Mouse (Mus musculus) hindbrain, postnatal 0 days (tissue): ENCODE measurements around the gene Skint11. TPM values are rescaled to one million over a fixed set of nuclear protein-coding genes. Genes with fewer than 3 reads are reported as not detected.
"Not testable (repeated sequence)": the region's sequence is repeated elsewhere in the genome, so short reads cannot be mapped to it uniquely, and the experiment has no call there.

Experiments
- ATAC-seq: fragments of 200-750 bp; cut with Nextera tagmentation; 2 replicates; pipeline ENCODE4 v1.8.0; 2017; ENCODE audit warnings: mild to moderate bottlenecking, moderate TSS enrichment, moderate library complexity
- DNase-seq: peaks from one replicate; pipeline ENCODE4 v3.0.0-alpha.2; 2015; ENCODE audit warnings: low spot score
- H3K27ac ChIP-seq: fragments of 300-500 bp; sonication (generic); 2 replicates; pipeline ENCODE4 v1.5.1; 2014; ENCODE audit warnings: mild to moderate bottlenecking
- H3K27me3 ChIP-seq: fragments of 300-500 bp; sonication (generic); 2 replicates; pipeline ENCODE4 v1.6.1; 2014; ENCODE audit warnings: low read length, mixed read lengths; ENCODE audit not compliant: insufficient read depth
- H3K36me3 ChIP-seq: fragments of 300-500 bp; sonication (generic); 2 replicates; pipeline ENCODE4 v1.6.1; 2014; ENCODE audit warnings: low read length, mixed read lengths; ENCODE audit not compliant: insufficient read depth
- H3K4me1 ChIP-seq: fragments of 300-500 bp; sonication (generic); 2 replicates; pipeline ENCODE4 v1.6.1; 2014; ENCODE audit warnings: antibody characterized with exemption, low read length, mixed read lengths; ENCODE audit not compliant: insufficient read depth
- H3K4me2 ChIP-seq: fragments of 300-500 bp; sonication (generic); 2 replicates; pipeline ENCODE4 v1.6.1; 2014; ENCODE audit warnings: low read depth, mild to moderate bottlenecking, low read length, moderate library complexity, mixed read lengths
- H3K4me3 ChIP-seq: fragments of 300-500 bp; sonication (generic); 2 replicates; pipeline ENCODE4 v1.5.1; 2014; ENCODE audit warnings: low read length
- H3K9ac ChIP-seq: fragments of 300-500 bp; sonication (generic); replicated peaks from 2 replicates; pipeline ENCODE4 v1.6.1; 2014; ENCODE audit warnings: mild to moderate bottlenecking, low read length, moderate library complexity, mixed read lengths
- H3K9me3 ChIP-seq: fragments of 300-500 bp; sonication (generic); 2 replicates; pipeline ENCODE4 v1.6.1; 2016; ENCODE audit warnings: low read length, mixed read lengths
- CTCF ChIP-seq: IDR thresholded peaks from 2 replicates; pipeline ENCODE4 v1.5.1; 2016; ENCODE audit warnings: antibody characterized with exemption, control low read depth, low read depth
- whole genome bisulfite sequencing: fragments of 180-500 bp; shearing (Covaris S2); extraction: QIAGEN DNeasy Blood & Tissue Kit; methylation state at CpG from one replicate; pipeline ENCODE4 v1.1.7; 2014; 5-methylcytosine and 5-hydroxymethylcytosine counted together
- polyA plus RNA-seq: library from polyadenylated mRNA; unstranded; fragments of >200 nt; fragmentation: Nextera tagmentation; extraction: Ambion mirVana; gene quantifications from 2 replicates; pipeline ENCODE4 v1.2.1, GENCODE M21; 2015
- total RNA-seq: library from RNA; depleted of rRNA; stranded (reverse); fragments of >200 nt; gene quantifications from 2 replicates; pipeline ENCODE4 v1.2.3, GENCODE M21; 2014; rRNA removed

The Skint11 gene
- total RNA-seq (not detected in 2 replicates), polyA plus RNA-seq (not detected in 2 replicates)

DNA sequence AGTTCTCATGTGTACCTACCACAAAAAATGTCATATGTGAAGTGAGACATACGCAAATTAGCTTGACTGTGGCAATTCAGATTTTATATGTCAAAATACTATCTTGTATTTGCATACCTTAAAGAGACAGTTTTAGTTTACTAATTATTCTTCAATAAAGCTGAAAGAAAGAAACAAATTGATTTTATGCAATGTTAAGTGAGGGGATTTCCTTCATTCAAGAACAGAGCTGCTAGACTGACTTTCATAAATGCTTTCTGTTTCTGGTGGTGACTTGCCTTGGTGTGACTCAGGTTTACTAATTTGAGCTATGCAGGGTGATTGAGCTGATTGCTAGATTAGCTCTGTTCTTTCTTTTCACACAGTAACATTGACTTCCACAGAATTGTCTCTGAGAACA is at the start of gene Skint11:
TSS of gene Skint11 (plus strand) at position 301 of the 400 bp plus-strand sequence.
- ATAC-seq: no peak
- Histone ChIP-seq H3K4me2 (no peak within 1 kb of the TSS), H3K9ac (no peak within 1 kb of the TSS), H3K36me3 (no peaks in the 10 kb centered on the region), H3K9me3 (no peaks in the 10 kb centered on the region), H3K27me3 (no peaks in the 10 kb centered on the region), H3K27ac (no peak within 1 kb of the TSS), H3K4me3 (no peak within 1 kb of the TSS), H3K4me1 (no peaks in the 10 kb centered on the region)
- no peak for TF ChIP-seq CTCF
- WGBS: 80% methylated on average over 1 of the region's 1 CpGs
- DNase-seq: no peak

DNA sequence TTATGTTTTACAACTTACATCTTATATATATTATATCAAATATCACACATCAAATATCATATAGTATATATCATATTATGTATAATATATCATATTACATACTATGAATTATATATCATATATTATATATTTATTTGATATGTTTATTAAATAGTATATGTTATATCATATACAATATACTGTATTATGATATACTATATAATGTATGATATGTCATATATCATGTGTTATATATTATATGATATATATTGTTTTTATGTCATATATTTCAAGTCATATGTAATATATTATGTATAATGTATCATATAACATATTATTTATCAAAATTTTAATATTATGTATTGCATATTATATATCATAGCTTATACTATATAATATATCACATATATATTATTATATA is 2.0 kb upstream of the Skint11 start:
- no peak for ATAC-seq
- TF ChIP-seq CTCF: no peak
- no peaks in the 10 kb centered on the region for H3K9me3 ChIP-seq

GRCm38 (mm10) chr4:114172898-114173297 is 9.7 kb downstream of the Skint11 start:
- H3K9ac ChIP-seq, H3K27ac ChIP-seq, H3K36me3 ChIP-seq, H3K27me3 ChIP-seq, H3K9me3 ChIP-seq, H3K4me3 ChIP-seq, ATAC-seq, H3K4me1 ChIP-seq, H3K4me2 ChIP-seq, DNase-seq: not testable (repeated sequence)
- peak; percentile 43 for TF ChIP-seq CTCF
- WGBS: 18% methylated on average over 6 of the region's 6 CpGs

More for the DNA sequence above, 2.0 kb upstream of the Skint11 start:
- no peak overlapping the region for H3K4me2 ChIP-seq
- H3K27me3 ChIP-seq: no peaks in the 10 kb centered on the region
- no peak overlapping the region for H3K9ac ChIP-seq
- H3K4me1 ChIP-seq: no peaks in the 10 kb centered on the region
- H3K4me3 ChIP-seq: no peak overlapping the region
- H3K27ac ChIP-seq: no peak overlapping the region
- no peak for DNase-seq
- no peaks in the 10 kb centered on the region for H3K36me3 ChIP-seq

- not testable (repeated sequence) for H3K4me2 ChIP-seq, H3K36me3 ChIP-seq, H3K27ac ChIP-seq, H3K9me3 ChIP-seq, H3K27me3 ChIP-seq, H3K9ac ChIP-seq, ATAC-seq, H3K4me3 ChIP-seq, H3K4me1 ChIP-seq, DNase-seq
- WGBS: 78% methylated on average over 1 of the region's 1 CpGs
These were observed 93.7 kb downstream of the Skint11 start for GRCm38 (mm10) chr4:114256906-114257305.

Other genes with a start within 250 kb of the Skint11 start
- gene Skint5, start 163.9 kb upstream of the Skint11 start, total RNA-seq: not detected in 2 replicates
- not detected in 2 replicates for gene Skint5, start 163.9 kb upstream of the Skint11 start, polyA plus RNA-seq
- 1.5 and 1.8 TPM in 2 replicates for gene Trabd2b, start 243.3 kb downstream of the Skint11 start, total RNA-seq
- gene Trabd2b, start 243.3 kb downstream of the Skint11 start, polyA plus RNA-seq: 0.59 and 0.65 TPM in 2 replicates